Mouse (Mus musculus): ENCODE measurements around the gene Sec24d.
A peak's percentile ranks its signal among the peaks of the same experiment; 100 is the strongest.

The Sec24d gene

DNA sequence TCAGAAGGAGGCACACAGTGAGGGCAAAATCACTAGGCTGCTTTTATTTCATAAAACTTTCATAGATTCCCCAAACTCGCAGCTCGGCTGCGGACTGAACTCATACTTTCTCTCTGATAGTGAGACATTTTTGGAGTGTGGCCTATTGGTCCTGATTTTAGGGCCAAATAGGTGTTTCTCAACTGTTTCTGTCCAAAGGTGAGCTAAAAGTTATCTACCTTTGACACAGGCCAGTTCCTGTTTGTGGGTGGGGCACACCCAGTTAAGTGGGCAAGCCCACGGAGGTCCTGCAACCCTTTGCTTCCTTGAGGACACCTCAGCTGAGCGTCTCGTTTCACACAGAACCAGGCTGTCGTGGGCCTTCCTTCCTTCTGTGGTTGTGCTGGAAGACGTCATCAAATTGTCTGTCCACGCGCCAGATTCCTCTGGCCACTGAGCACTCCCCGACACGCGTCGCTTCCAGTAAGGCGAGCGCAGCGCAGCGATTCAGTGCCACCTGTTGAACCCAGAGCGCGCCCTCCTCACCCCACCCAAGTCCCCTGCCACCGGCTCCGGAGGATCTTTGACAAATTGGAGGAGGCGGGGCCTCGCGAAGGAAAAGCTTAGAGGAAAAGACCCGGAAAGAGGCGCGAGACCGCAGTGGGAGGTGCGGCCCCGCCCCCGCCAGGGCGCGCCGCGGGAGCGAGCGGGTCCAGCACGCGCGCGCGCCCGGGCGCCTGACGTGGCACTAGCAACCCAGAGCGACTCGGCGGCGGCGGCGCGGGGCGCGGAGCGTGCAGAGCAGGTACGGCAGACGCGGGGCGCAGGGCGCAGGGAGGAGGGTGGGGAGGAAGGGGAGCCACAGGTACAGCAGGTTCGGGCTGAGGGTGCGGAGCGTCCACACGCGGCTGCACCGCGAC, at the start of gene Sec24d:
Gene Sec24d, plus strand, starts transcription at position 703 of the 899 bp plus-strand sequence.
- peak; percentile 83 to 84 for DNase-seq (ENCODE audit: low spot score in 2 of 2)

DNA sequence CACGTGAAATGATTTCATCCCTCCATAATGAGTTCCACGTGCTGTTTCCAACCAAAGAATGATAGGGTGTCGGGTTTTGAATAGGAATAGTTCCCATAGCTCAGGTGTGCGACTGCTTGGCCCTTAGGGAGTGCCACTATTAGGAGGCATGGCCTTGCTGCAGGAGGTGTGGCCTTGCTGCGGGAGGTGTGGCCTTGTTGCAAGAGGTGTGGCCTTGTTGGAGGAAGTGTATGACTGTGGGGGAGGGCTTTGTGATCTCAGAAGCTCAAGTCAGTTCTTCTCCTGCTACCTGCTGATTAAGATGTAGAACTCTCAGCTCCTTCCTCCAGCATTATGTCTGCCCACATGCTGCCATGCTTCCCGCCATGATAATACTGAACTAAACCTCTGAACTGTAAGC, 48.6 kb upstream of the Sec24d start:
- DNase-seq (ENCODE audit: low spot score in 2 of 2) = no peak

DNA sequence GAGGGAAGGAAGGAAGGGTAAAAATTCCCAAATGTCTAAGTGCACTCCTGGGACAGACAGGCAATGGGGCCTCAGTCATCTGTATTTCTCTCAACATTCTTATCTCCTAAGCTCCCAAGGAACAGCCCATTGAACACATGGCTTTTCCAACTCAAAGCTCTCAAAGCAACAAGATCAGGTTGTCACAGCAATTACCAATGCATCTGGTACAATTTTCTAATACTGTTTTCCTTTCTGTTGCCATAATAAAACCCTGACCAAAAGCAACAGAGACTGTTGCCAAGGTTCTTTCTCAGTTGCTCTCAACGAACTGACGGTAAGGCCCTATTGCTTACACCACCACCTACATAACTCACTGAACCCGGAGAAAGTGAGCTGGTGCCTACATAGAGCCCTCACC, 40.0 kb upstream of the Sec24d start:
- DNase-seq (ENCODE audit: low spot score in 2 of 2) = no peak

DNA sequence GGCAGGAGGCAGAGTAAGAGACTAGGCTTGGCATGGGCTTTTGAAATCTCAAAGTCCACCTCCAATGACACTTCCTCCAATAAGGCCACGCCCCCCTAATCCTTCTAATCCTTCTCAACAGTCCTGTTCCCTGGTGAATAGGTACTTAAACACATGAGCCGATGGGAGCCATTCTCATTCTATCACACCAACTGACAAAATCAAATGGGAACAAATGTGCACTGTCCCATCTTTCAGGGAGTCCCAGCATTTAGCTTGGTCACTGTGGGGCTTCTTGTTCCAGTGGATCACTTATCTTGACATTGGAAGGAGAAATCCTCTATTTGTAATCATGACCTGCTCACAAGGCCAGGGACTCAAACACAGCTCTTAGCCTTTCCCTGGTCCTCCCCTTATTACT, 35.6 kb upstream of the Sec24d start:
- DNase-seq (ENCODE audit: low spot score in 2 of 2) = no peak

DNA sequence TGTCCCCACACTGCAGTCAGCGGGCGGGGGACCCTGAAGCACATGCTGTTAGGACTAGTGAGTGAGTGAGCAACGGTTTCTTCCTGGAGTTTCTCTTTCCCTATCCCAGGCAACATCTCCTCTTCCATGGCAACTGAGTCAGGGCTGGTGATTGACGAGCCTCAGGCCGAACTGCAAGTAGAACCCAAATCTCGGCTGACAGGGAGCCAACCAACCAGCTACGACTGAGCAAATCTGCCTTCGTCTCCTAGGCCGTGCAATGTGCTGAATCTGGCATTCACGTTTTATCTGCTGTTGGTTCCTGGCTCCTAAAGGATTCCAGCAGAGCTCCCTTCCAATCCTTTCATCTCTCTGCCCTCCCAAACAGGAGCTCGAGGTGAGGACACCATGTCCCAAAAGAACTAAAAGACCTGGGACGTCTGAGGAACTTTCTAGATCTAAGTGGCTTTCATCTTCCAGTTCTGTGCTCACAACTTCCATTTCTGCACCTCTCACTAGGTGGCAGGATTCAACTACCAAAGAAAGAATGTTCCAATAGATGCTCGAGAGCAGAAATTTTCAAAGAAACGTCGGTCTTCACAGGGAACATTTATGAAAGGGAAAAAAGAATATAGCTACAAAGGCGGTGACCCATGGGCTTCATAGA, 32.9 kb upstream of the Sec24d start:
- peak; percentile 19 to 37 for DNase-seq (ENCODE audit: low spot score in 2 of 2)

DNA sequence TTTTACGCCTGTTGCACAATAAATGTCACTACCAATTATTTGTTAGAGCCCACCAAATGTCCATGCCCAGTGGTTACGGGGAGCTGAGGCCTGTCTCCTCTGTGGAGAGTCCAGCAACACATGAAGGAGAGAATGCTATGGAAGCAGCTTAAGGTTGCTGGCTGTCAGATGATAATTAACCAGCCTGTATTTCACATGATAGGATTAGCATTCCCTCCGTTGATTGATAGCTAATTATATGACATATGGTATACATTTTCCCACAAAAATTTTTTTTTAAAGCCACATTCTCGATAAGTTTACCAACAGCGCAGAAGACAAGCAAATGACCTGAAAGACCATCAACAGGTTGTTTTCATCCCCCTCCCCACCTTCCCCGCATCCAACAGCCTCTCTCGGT, 31.8 kb upstream of the Sec24d start:
- no peak for DNase-seq (ENCODE audit: low spot score in 2 of 2)

DNA sequence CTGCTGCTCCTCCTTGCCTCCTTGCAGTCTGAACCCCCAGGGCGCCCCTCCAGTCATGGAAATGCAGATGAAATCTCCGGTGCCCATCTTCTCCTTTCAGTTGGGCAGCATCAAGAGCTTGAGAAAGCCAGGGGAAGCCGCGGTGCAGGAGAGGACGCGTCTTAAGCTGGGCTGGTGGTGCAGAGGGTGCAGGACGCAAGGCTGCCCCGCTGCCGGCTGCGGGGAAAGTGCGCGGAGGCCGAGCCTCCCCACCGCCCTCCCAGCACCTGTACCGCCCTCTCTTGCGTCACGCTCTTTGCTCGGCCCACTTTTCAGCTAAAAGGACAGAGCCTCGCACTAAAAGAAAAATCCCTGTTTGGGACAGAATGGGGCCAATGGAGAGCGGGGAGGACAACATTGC, 31.3 kb upstream of the Sec24d start, which contains the start of gene Synpo2:
Gene Synpo2, minus strand, starts transcription at position 229 of the 400 bp plus-strand sequence.
- peak; percentile 26 to 68 for DNase-seq (ENCODE audit: low spot score in 2 of 2)

DNA sequence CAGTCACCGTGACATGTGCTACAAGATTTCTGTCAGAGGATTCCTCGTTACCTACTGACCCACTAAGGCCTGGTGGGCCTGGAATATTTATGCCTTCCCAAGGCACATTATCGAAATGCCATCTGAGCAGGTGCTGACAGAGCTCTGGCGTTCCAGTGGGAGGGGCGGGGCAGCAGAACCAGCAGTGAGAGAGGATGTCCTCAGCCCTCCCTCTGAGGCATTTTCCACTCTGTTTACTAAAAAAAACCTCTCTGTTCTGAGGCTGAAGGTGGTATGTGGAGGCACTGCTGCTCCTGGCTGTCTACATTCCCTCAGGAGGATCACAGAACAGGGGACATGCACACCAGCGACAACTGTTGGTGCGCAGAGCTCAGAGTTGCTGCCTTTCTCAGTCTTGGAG, 30.2 kb upstream of the Sec24d start:
- DNase-seq (ENCODE audit: low spot score in 2 of 2) = peak in 1 of 2 experiments; percentile 3

DNA sequence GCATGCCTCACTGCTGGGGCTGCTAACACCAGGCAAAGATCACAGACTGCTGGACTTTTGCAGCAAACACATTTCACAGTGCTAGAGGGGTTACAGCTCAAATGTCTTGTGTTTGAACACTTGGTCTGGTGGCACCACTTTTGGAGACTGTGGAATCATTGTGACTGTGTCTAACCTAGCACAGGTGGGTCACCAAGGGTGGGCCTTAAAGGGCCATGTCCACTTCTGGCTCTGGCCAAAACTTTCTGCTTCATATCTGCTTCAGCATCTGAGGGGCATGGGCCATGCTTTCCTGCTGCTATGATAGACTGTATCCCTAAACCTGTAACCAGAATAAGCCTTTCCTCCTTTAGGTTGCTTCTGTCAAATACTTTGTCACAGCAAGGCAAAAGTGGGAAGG, 29.8 kb upstream of the Sec24d start:
- no peak for DNase-seq (ENCODE audit: low spot score in 2 of 2)

DNA sequence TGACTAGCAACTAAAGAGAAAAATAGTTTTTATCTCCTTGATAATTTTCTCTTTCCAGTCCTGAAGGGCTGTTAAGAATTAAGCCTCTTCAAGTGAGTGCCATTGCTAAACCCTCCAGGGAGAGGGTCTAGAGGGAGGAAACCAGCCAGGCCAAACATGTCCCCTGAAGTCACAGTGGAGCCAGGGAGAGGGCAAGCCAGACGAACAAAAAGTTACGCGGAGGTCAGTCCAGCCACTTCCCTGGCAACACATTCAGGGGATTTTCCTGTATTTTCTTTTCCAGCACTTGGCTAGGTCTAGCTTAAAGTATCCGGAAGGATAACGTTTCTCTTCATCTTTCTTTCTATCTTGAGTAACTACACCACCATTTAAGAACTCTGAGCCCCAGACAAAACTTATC, 22.9 kb upstream of the Sec24d start:
- DNase-seq (ENCODE audit: low spot score in 2 of 2) = peak in 1 of 2 experiments; percentile 32

DNA sequence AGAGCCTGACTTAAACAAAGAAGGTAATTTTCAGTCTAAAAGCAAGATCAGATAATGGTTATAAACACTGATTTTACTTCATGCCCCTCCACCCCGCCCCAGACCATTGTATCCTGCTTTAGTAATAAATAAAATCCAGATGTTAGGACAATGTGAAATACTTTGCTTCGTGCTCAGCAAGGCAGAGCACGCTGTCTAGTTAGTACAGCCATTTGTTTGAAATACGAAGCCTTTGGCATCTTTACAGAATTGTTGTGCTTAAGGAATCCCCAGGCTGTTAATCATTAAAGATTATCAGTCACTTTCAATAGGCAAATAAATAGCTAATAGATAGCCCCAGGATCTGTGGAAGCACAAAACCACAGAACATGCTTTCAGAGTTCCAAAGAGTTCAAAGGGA, 21.6 kb upstream of the Sec24d start:
- DNase-seq (ENCODE audit: low spot score in 2 of 2) = no peak

DNA sequence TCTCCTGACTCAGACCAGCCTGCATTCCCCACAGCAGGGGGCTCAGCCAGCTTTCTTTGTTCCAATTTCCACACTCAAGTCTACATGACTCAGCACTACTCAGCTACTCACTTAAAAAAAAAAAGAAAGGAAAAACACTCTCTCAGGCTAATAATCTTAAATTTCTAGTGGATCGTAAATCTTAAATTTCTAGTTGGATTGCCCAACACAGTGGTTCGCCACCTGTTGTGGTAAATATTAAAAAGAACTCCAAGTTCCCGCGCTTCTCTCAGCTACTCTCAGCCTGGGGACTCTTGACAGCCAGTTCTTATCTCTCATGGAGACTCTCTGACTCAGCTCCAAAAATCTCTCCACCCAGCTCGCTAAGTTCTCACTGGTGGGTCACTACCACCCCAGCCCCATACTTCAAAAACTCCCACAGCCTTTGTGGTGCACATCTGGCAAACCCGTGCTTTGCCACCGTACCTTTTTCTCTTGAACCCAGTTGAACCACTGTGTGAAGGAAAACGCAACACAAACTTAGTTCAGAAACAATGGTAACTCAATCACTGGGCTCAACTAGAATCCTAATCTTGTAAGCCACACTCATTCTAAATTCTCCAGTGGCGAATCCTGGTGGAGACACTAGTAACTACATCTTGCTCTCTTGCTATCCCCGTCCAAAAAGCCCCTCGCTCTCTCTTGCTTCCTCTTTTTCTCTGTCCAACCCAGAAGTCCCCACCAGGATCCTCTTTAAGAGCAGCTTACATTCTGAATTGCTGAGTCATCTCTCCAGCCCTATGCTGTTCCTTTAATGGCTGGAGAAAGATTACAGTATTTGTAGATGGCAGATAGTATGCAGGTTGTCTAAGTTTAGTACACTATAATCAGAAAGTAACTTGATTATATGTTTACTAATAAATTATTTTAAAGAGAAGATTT, 10.8 kb upstream of the Sec24d start:
- no peak for DNase-seq (ENCODE audit: low spot score in 2 of 2)

DNA sequence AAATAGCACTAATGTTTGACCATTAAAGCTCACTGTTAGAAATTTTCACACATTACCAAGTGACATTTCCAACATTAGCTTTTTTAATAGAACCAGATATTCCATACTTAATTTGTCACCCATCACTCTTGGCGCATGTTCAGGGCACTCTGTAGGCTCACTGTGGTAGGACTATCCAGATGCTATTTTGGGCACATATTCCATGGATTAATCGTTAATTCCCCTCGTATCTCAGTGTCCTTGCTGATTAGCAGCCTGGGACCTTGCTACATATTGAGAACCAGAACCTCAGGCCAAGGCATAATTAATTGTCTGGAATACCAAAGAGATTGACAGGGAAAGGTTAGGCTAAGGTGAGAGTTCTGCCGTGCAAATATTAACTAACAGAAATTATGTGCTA, 8.5 kb upstream of the Sec24d start:
- no peak for DNase-seq (ENCODE audit: low spot score in 2 of 2)

DNA sequence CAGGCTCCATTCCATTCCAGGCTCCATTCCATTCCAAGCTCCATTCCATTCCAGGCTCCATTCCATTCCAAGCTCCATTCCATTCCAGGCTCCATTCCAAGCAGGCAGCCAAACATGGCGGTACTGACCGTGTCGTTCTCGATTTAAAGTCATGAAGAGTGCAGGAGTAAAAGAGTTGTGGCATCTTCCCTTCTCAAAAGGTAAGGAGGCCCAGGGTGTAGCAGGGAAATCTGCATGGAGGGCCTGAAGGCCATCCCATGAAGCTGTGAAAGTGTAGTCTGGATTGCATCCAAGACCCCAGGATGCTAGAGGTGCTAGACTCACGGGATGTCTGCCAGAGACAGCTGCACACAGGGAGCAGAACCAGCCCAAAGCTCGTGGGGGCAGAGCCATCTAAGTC, 2.5 kb upstream of the Sec24d start:
- no peak for DNase-seq (ENCODE audit: low spot score in 2 of 2)

DNA sequence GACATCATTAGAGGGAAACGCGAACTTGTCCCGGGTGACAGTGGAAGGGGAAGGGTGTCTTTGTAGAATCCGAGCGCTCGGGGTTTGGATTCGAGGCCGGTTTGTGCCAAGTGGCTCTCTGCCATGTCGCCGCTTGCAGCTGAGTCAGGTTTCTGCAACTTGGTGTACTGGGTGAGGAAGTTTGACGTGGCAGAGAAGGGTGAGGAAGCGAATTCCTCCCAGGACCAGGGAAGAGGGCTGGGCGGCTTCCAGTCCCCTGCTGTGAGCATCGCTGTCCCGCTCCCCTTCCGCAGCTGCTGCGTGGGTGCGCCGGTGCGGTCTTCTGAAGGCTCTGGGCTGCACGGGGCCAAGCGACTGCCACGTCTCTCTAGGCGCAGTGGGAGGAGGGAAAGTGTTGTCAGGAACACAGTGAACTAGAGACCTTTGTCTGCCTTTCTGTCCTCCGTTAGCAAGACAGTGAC, 516 bp downstream of the Sec24d start:
- DNase-seq (ENCODE audit: low spot score in 2 of 2) = peak; percentile 69 to 73

DNA sequence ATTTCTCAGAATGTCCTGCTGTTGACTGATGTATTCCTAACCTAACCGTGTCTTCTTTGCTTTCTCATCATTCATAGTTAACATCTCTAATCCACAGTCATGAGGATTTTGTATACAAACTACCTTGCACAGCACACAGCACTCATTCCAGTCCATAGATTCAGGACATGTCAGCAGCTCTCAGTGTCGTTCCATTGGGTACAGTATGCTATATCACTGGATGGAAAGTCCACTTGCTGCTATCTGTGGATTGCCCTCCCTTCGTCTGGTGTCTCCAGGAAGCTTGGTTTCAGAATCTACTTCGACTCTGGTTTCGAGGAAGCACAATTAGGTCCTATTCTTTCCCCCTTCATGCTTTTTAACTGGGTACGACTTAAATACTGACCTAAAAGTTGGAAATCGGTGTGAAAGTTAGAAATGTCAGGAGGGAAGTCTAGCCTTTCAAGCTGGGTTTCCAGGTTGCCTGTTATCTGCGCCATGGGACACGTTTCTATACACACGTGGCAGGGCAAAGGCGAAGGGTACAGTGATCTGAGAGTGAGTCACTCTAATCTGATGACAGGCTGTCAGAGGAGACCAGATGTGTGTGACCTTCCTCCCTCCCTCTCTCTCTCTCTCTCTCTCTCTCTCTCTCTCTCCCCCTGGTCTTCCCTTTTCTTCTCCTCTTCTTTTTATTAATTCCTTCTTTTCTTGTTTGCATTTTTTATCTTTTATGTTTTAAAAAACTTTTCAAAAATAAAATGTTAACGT, 15.8 kb downstream of the Sec24d start:
- no peak for DNase-seq (ENCODE audit: low spot score in 2 of 2)

DNA sequence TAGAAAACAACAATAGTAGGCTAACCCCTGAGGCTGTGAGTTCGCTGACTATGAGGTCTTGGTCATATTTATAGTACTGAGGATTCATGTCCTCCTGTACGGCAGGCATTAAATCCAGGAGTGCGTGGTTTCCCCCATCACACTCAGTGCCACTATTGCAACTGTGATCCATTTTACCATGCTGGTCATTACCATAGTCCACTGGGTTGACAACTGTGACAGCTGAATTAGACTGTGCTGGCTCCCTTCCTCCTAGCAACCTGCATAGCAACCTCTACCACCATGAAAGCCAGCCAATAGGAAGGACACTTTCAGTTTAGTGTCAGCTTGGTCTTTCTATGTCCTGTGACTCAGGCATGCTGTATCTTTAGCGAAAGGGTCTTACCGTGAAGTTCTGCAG, 17.0 kb downstream of the Sec24d start:
- DNase-seq (ENCODE audit: low spot score in 2 of 2) = no peak

DNA sequence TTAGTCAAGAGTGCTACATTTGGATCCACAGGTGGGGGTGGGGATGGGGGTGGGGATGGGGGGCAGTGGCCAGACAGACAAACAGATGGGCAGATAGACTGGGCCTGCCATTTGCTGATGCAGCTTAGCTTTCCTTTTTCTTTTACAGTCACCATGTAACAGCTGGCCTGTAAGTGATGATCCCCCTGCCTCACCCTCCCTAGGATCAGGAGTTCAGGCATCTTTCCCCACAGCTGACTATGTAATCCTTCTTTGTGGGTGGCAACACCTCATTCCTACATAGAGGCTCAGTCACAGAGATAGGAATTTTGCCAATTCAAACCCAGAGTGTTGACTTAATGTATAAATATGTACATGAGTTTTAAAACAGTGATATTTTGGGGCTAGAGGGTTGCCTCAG, 18.4 kb downstream of the Sec24d start:
- no peak for DNase-seq (ENCODE audit: low spot score in 2 of 2)

DNA sequence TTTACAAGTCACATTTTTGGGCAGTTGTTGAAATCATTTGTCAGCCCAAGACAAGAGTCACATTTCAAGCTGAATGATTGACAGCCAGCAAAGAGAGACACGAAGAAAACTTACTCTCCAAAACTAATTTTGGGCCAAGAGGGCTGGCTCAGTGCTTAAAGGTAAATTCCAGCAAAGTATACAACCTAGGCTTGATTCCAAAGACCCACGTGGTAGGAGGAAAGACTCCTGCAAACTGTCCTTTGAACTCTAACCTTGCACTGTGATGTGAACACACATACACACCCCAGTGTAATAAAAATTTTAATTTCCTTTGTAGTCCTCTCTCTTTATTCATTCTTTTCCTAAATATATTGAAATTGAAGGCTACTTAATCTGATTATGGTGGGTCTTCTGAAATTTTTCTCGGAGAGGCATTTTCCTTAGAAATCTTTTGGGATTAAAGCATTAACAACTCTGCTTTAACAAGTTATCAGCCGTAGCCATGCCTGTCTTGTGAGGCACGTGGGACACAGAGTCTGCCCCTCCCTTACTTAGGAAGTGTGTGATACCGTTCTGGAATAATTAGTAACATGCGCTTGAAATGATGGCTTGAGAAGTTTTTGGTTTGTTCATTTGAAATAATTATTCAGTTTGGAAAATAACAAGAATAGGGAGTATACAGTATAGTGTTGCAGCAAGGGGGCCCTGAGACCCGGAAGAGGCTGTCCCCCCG, 21.8 kb downstream of the Sec24d start:
- DNase-seq (ENCODE audit: low spot score in 2 of 2) = no peak

DNA sequence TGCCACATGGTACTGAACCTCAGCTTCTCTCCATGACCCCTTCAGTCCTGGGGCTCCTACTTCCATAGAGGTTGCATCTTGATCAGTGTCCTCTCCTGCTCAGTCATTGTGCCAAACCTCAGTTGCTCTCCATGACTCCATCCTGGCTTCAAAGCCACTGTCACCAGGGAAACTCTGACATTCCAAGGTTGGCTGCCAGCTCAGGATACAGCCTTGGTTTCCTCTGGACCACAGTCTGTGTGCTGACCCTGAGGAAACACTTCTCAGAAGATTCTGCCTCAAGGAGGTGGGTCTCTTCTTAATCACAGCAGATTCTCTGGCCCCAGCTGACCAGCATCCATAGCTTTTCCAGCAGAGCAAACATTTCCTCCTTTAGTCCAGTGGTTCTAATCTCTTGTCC, 24.4 kb downstream of the Sec24d start:
- no peak for DNase-seq (ENCODE audit: low spot score in 2 of 2)

DNA sequence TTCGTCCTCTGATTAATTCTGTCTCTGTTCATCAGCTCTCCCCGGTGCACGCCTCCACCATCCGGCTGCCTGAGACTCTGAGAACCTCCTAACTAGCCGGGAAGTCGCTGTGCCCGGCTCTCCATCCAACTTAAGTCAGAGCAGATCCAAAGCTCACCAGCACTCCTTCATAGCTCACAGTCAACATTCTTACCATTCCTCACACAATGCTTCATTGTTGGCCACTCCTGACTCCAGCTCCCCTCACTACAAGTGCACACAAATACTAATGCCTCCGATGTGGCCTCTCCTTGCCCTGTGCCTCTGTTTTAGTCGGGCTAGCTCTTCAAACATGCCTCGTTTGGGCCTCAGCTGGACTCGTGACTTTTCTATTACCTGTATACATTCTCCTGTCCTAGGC, 29.4 kb downstream of the Sec24d start:
- DNase-seq (ENCODE audit: low spot score in 2 of 2) = no peak
